Mouse (Mus musculus): ENCODE results near the gene Atg9a.

DNA sequence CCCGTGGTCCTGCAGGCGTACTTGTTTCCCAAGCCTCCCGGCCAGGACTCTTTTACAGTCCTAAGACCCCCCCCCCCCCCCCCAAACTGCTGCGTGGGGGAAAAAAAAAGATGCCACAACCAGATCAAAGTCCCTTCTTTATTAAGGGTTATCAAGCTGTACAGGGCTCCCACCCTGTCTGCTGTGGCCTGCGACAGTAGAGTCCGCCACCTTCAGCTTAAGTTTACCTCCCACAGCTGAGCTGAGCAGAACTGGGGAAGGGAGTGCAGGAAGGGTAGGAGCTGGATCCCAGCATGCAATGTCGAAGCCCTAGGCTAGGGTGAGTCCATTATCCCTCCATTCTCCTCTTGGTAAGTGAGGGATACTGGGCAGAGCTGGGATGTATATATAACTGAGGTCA lies 11.3 kb downstream of the Atg9a start:
- TF ChIP-seq EP300 (optimal IDR thresholded peaks at IDR 0.05) = no peak
- TF ChIP-seq CTCF (IDR thresholded peaks at IDR 0.05; ENCODE audit: low read depth) = no peak

Data from stomach, postnatal 0 days (tissue).